ENCODE assay signal across 7 mouse cellular contexts in genomic region chr11:94211651-94212488, GRCm38 (mm10). TPM values are rescaled to one million over a fixed set of nuclear protein-coding genes. Genes with fewer than 3 reads are reported as not detected.
DNase-seq lines count a peak whose midpoint lies in the region; ATAC-seq lines count a peak whose summit lies in the region.

No protein-coding gene starts in this region.

- H3K9me3 ChIP-seq in limb, embryonic 15.5 days = no peaks in the 10 kb centered on the region
- H3K9me3 ChIP-seq in midbrain, embryonic 15.5 days = no peaks in the 10 kb centered on the region

- H3K4me3 ChIP-seq in limb, embryonic 15.5 days = peak overlapping the region; percentile 89
- H3K4me3 ChIP-seq in midbrain, embryonic 15.5 days = peak overlapping the region; percentile 72

- no peaks in the 10 kb centered on the region for H3K27me3 ChIP-seq in limb, embryonic 15.5 days
- H3K27me3 ChIP-seq in midbrain, embryonic 15.5 days (replicated peaks) = no peaks in the 10 kb centered on the region

- peak; percentile 1; the same call in 1 of the 2 replicates for ATAC-seq in limb, embryonic 15.5 days (ENCODE audit: insufficient number of reproducible peaks, low FRiP score, low TSS enrichment, low read depth)
- peak; percentile 31 for ATAC-seq in midbrain, embryonic 15.5 days (replicated peaks)

- H3K9ac ChIP-seq in limb, embryonic 15.5 days = peak overlapping the region; percentile 97
- H3K9ac ChIP-seq in midbrain, embryonic 15.5 days = peak overlapping the region; percentile 82

- H3K4me2 ChIP-seq in limb, embryonic 15.5 days = peak overlapping the region; percentile 57
- H3K4me2 ChIP-seq in midbrain, embryonic 15.5 days = peak overlapping the region; percentile 62

- H3K27ac ChIP-seq in limb, embryonic 15.5 days = peak overlapping the region; percentile 96
- peak overlapping the region; percentile 93 for H3K27ac ChIP-seq in midbrain, embryonic 15.5 days

- 0% methylated on average over 47 of the region's 61 CpGs for WGBS in limb, embryonic 15.5 days
- WGBS in midbrain, embryonic 15.5 days = under 1% methylated on average over 42 of the region's 61 CpGs

- peak; percentile 71 for DNase-seq in adrenal gland, postnatal 25 days
- DNase-seq in embryo, embryonic 9.5 days (ENCODE audit: extremely low spot score) = peak; percentile 89
- peak; percentile 99 for DNase-seq in heart, adult 11 months
- peak; percentile 79 for DNase-seq in kidney, adult 18-20 months
- DNase-seq in spleen, postnatal 4 days (ENCODE audit: low spot score in 2 of 2) = peak; percentile 71 to 88

- H3K36me3 ChIP-seq in limb, embryonic 15.5 days = peaks cover 15% of the 10 kb centered on the region
- peaks cover 11% of the 10 kb centered on the region; the same call in 1 of the 2 replicates for H3K36me3 ChIP-seq in midbrain, embryonic 15.5 days (replicated peaks)

- H3K4me1 ChIP-seq in limb, embryonic 15.5 days = peaks cover 13% of the 10 kb centered on the region
- peaks cover 35% of the 10 kb centered on the region for H3K4me1 ChIP-seq in midbrain, embryonic 15.5 days

RNA-seq across cellular contexts. Expression of gene Tob1, which starts 0.6 kb away (rescaled TPM):
- 245 and 267 TPM in 2 replicates for total RNA-seq in adrenal gland, postnatal 25 days (2021)
- 43.1 and 47.6 TPM in 2 replicates for polyA plus RNA-seq in limb, embryonic 15.5 days (2015; fragmentation: Nextera tagmentation; extraction: Ambion mirVana)
- 27.3 and 31.2 TPM in 2 replicates for polyA plus RNA-seq in midbrain, embryonic 15.5 days (2015; fragmentation: Nextera tagmentation; extraction: Ambion mirVana)

RNA-seq across cellular contexts. Expression of gene Wfikkn2, which starts 33.9 kb away (rescaled TPM):
- total RNA-seq in adrenal gland, postnatal 25 days (2021) = 0.39 TPM in 1 of 2 replicates, not detected in the other
- 12.9 and 13.5 TPM in 2 replicates for polyA plus RNA-seq in limb, embryonic 15.5 days (2015; fragmentation: Nextera tagmentation; extraction: Ambion mirVana)
- 5.5 and 5.6 TPM in 2 replicates for polyA plus RNA-seq in midbrain, embryonic 15.5 days (2015; fragmentation: Nextera tagmentation; extraction: Ambion mirVana)

Comparison
In these comparisons a context has a peak if more than half of its experiments do, and no peak if none do; other contexts are left out.
1. Peak in every context shown above with its lines: DNase-seq, ATAC-seq, H3K4me3 ChIP-seq and H3K27ac ChIP-seq.